Mouse (Mus musculus) layer of hippocampus, postnatal 36 days (tissue): ENCODE measurements around the gene Dnaja3. TPM values are rescaled to one million over a fixed set of nuclear protein-coding genes. Genes with fewer than 3 reads are reported as not detected.
A peak's percentile ranks its signal among the peaks of the same experiment; 100 is the strongest.

Source experiments
- DNase-seq, 2 experiments: peaks; one replicate each; pipeline ENCODE4 v3.0.0; 2022
- total RNA-seq, 2 experiments: library from RNA; stranded (reverse); gene quantifications; 2 replicates each; pipeline ENCODE4 v1.2.3; 2021

Dnaja3 gene
- total RNA-seq, 2 experiments from 2014 or later = 61.7 to 65.6 TPM

GRCm38 (mm10) chr16:4607818-4608531 lies 31.8 kb upstream of the Dnaja3 start:
- peak; percentile 68 to 74 for DNase-seq

- DNase-seq = no peak
Observed at GRCm38 (mm10) chr16:4608532-4609059, 31.2 kb upstream of the Dnaja3 start.

- DNase-seq = no peak
Observed at GRCm38 (mm10) chr16:4611193-4611592, 28.6 kb upstream of the Dnaja3 start.

- DNase-seq = no peak
Observed at GRCm38 (mm10) chr16:4611676-4612075, 28.1 kb upstream of the Dnaja3 start.

- no peak for DNase-seq
Observed at GRCm38 (mm10) chr16:4613736-4614135, 26.1 kb upstream of the Dnaja3 start.

- DNase-seq = no peak
Observed at GRCm38 (mm10) chr16:4614639-4615038, 25.1 kb upstream of the Dnaja3 start.

- DNase-seq = no peak
Observed at GRCm38 (mm10) chr16:4615297-4615696, 24.5 kb upstream of the Dnaja3 start.

- no peak for DNase-seq
Observed at GRCm38 (mm10) chr16:4616829-4617228, 23.0 kb upstream of the Dnaja3 start.

GRCm38 (mm10) chr16:4624074-4624473 lies 15.7 kb upstream of the Dnaja3 start:
- DNase-seq = no peak

- DNase-seq = peak; percentile 90 to 91
Observed at GRCm38 (mm10) chr16:4624481-4625110, 15.2 kb upstream of the Dnaja3 start, which contains the start of gene Pam16. TSS of gene Pam16 (minus strand) at chr16:4624988.

GRCm38 (mm10) chr16:4627105-4627504 lies 12.7 kb upstream of the Dnaja3 start:
- no peak for DNase-seq

- no peak for DNase-seq
Observed at GRCm38 (mm10) chr16:4628898-4629419, 10.8 kb upstream of the Dnaja3 start.

GRCm38 (mm10) chr16:4629950-4630349 lies 9.8 kb upstream of the Dnaja3 start:
- DNase-seq = peak; percentile 67 to 73

GRCm38 (mm10) chr16:4632050-4632449 lies 7.7 kb upstream of the Dnaja3 start:
- DNase-seq = no peak

- no peak for DNase-seq
Observed at GRCm38 (mm10) chr16:4633661-4634060, 6.1 kb upstream of the Dnaja3 start.

- no peak for DNase-seq
Observed at GRCm38 (mm10) chr16:4634681-4635080, 5.1 kb upstream of the Dnaja3 start.

GRCm38 (mm10) chr16:4635760-4636159 lies 4.0 kb upstream of the Dnaja3 start:
- DNase-seq = no peak

GRCm38 (mm10) chr16:4638891-4639390 lies 848 bp upstream of the Dnaja3 start:
- no peak for DNase-seq

- DNase-seq = no peak
Observed at GRCm38 (mm10) chr16:4640267-4641005, 647 bp downstream of the Dnaja3 start.

GRCm38 (mm10) chr16:4641119-4641838 lies 1.5 kb downstream of the Dnaja3 start:
- no peak for DNase-seq

- DNase-seq = no peak
Observed at GRCm38 (mm10) chr16:4642190-4642589, 2.4 kb downstream of the Dnaja3 start.

- no peak for DNase-seq
Observed at GRCm38 (mm10) chr16:4642937-4643336, 3.1 kb downstream of the Dnaja3 start.
